Comparison of ENCODE assay signal across 8 mouse cellular contexts in genomic region chr12:79856116-79856909, GRCm38 (mm10).
DNase-seq lines count a peak whose midpoint lies in the region; ATAC-seq lines count a peak whose summit lies in the region.

No protein-coding gene starts in this region.

- H3K36me3 ChIP-seq in lung, embryonic 15.5 days = no peaks in the 10 kb centered on the region

- H3K9me3 ChIP-seq in lung, embryonic 15.5 days = no peaks in the 10 kb centered on the region

- no peaks in the 10 kb centered on the region for H3K27me3 ChIP-seq in lung, embryonic 15.5 days

- intact Hi-C loops in heart, postnatal 25 days (cut with DNase I) = no loop called here

- H3K4me2 ChIP-seq in lung, embryonic 15.5 days = no peak overlapping the region

- no peak overlapping the region for H3K9ac ChIP-seq in lung, embryonic 15.5 days

- ATAC-seq in lung, embryonic 15.5 days (ENCODE audit: borderline replicate concordance, extremely low read depth, low FRiP score, low TSS enrichment) = peak; percentile 58

- H3K4me1 ChIP-seq in lung, embryonic 15.5 days = peaks cover 76% of the 10 kb centered on the region

- H3K27ac ChIP-seq in lung, embryonic 15.5 days = peak overlapping the region; percentile 92

- H3K4me3 ChIP-seq in lung, embryonic 15.5 days = no peak overlapping the region

- peak; percentile 34 for DNase-seq in urinary bladder, adult 2 months (ENCODE audit: low spot score)
- no peak for DNase-seq in urinary bladder, postnatal 10 days (ENCODE audit: low spot score)
- peak; percentile 80 for DNase-seq in heart, postnatal 25 days (ENCODE audit: low spot score)
- DNase-seq in thymus, postnatal 36 days = no peak
- DNase-seq in layer of hippocampus, postnatal 14 days (ENCODE audit: low spot score in 2 of 2) = no peak
- DNase-seq in frontal cortex, adult 2 months (ENCODE audit: extremely low spot score in 1 of 2, low spot score in 1 of 2) = no peak
- no peak for DNase-seq in cerebellum, adult 9-11 months

- 42% methylated on average over 11 of the region's 11 CpGs for WGBS in lung, embryonic 15.5 days

Comparison
In these comparisons a context has a peak if more than half of its experiments do, and no peak if none do; other contexts are left out.
1. DNase-seq: peak in urinary bladder, adult 2 months (single experiment) and heart, postnatal 25 days (single experiment); none in urinary bladder, postnatal 10 days (single experiment), thymus, postnatal 36 days (0 of 2), layer of hippocampus, postnatal 14 days (0 of 2), frontal cortex, adult 2 months (0 of 2) and cerebellum, adult 9-11 months (single experiment).